Mouse (Mus musculus) cerebellum, adult 2 months (tissue): ENCODE results near the gene 1700025G04Rik.

Experiments
- CTCF ChIP-seq: fragments of 200-500 bp; IDR thresholded peaks from 2 replicates; pipeline ENCODE4 v1.5.1; 2011; ENCODE audit warnings: low read depth, mild to moderate bottlenecking, control low read depth, low read length, moderate library complexity, borderline replicate concordance; ENCODE audit not compliant: insufficient read depth
- POLR2A ChIP-seq: fragments of 200-500 bp; IDR thresholded peaks from 2 replicates; pipeline ENCODE4 v1.6.1; 2011; ENCODE audit warnings: low read length, control low read depth, borderline replicate concordance; ENCODE audit not compliant: insufficient read depth

DNA sequence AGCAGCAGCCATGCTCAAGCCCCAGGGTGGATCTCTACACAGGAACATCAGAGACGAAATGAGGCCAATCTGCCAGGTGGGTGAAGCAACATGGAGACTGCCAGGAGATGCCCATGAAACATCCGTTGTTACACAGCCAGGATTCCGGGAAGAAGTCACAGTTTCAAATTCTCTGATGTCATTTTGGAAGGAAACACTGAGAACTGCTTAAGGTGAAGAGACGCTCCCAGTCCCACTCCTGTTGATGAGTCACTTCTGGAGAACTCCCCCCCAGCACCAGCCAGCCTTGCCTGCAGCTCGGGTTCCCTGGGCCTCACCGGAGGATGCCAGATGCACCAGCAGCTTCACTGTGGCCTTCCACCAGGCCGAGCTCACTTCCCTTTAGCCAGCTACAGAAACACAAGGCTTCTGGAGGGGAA, 90.5 kb downstream of the 1700025G04Rik start:
- TF ChIP-seq CTCF (no peak), POLR2A (no peak)
